Mouse (Mus musculus) CH12.LX (cell line): ENCODE measurements at regions not wholly inside any gene's neighbourhood (a gene's known extent, or its start where the extent isn't known, plus 50 kb on each side); places are given as distances from the start of the nearest gene placed in this dataset.

ENCODE experiments used
- EP300 ChIP-seq: IDR thresholded peaks from 2 replicates; pipeline ENCODE4 v1.6.1; 2011; ENCODE audit warnings: low read length, improper control_type of control experiment
- GABPA ChIP-seq: IDR thresholded peaks from 2 replicates; pipeline ENCODE4 v1.6.1; 2012; ENCODE audit warnings: low read depth, low read length, improper control_type of control experiment, inconsistent platforms; ENCODE audit not compliant: insufficient replicate concordance
- MAFK ChIP-seq: IDR thresholded peaks from 2 replicates; pipeline ENCODE4 v1.6.1; 2011; ENCODE audit warnings: low read length, improper control_type of control experiment; ENCODE audit not compliant: insufficient replicate concordance
- POLR2A ChIP-seq: IDR thresholded peaks from 2 replicates; pipeline ENCODE4 v1.6.1; 2011; ENCODE audit warnings: low read depth, mild to moderate bottlenecking, improper control_type of control experiment, low read length
- USF2 ChIP-seq: conservative IDR thresholded peaks from 2 replicates; pipeline ENCODE4 v1.6.1; 2011; ENCODE audit warnings: low read depth, low read length, improper control_type of control experiment

DNA sequence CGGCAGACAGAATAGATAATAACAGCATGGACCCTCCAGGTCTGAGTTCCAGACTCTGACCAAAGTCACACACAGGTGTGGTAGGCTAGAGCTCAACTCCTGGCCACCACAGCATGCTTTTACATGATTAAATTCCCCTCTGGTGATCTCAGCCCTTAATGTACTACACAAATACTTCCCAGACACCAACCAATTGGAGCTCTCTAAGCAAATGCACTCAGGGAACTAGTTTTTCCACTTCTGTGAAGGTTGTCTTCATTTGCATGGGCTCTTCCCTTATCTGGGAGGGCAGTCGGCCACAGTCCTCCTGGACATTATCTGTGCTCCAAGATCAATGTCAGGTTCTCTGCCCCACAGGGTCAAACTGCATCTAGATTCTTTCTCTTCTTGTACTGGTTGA is 162.0 kb upstream of the Tnfaip3 start:
- no peak for TF ChIP-seq EP300
- TF ChIP-seq MAFK, result no peak
- no peak for TF ChIP-seq POLR2A
- TF ChIP-seq USF2, result no peak
- no peak for TF ChIP-seq GABPA
